Mouse (Mus musculus) neural tube, embryonic 11.5 days (tissue): ENCODE data around the gene Dock8. TPM values are rescaled to one million over a fixed set of nuclear protein-coding genes. Genes with fewer than 3 reads are reported as not detected.

ENCODE experiments used
- ATAC-seq: fragments of 200-750 bp; cut with Nextera tagmentation; 2 replicates; pipeline ENCODE4 v1.8.0; 2017; ENCODE audit warnings: moderate number of reproducible peaks, mild to moderate bottlenecking, moderate TSS enrichment, moderate library complexity; ENCODE audit not compliant: insufficient read depth, low FRiP score, low TSS enrichment
- DNase-seq: peaks from one replicate; pipeline ENCODE4 v3.0.0-alpha.2; 2015; ENCODE audit warnings: low spot score
- H3K27ac ChIP-seq: fragments of 300-500 bp; sonication (generic); 2 replicates; pipeline ENCODE4 v1.5.1; 2014; ENCODE audit warnings: low read depth, mild to moderate bottlenecking, low read length
- H3K27me3 ChIP-seq: fragments of 300-500 bp; sonication (generic); 2 replicates; pipeline ENCODE4 v1.6.1; 2014; ENCODE audit warnings: mild to moderate bottlenecking, low read length, mixed read lengths; ENCODE audit not compliant: control insufficient read depth, insufficient read depth
- H3K36me3 ChIP-seq: fragments of 300-500 bp; sonication (generic); 2 replicates; pipeline ENCODE4 v1.6.1; 2014; ENCODE audit warnings: mild to moderate bottlenecking, low read length, moderate library complexity, mixed read lengths; ENCODE audit not compliant: control insufficient read depth, insufficient read depth
- H3K4me1 ChIP-seq: fragments of 300-500 bp; sonication (generic); 2 replicates; pipeline ENCODE4 v1.6.1; 2014; ENCODE audit warnings: low read length, mixed read lengths; ENCODE audit not compliant: control insufficient read depth, insufficient read depth
- H3K4me2 ChIP-seq: fragments of 300-500 bp; sonication (generic); 2 replicates; pipeline ENCODE4 v1.6.1; 2014; ENCODE audit warnings: low read depth, mild to moderate bottlenecking, moderate library complexity
- H3K4me3 ChIP-seq: fragments of 300-500 bp; sonication (generic); 2 replicates; pipeline ENCODE4 v1.5.1; 2014; ENCODE audit warnings: low read depth, low read length
- H3K9ac ChIP-seq: fragments of 300-500 bp; sonication (generic); 2 replicates; pipeline ENCODE4 v1.6.1; 2014; ENCODE audit warnings: mild to moderate bottlenecking, low read length
- H3K9me3 ChIP-seq: fragments of 300-500 bp; sonication (generic); 2 replicates; pipeline ENCODE4 v1.6.1; 2016; ENCODE audit warnings: low read length; ENCODE audit not compliant: control insufficient read depth
- WGBS: fragments of 180-500 bp; shearing (Covaris S2); extraction: QIAGEN DNeasy Blood & Tissue Kit; methylation state at CpG from one replicate; pipeline ENCODE4 v1.1.7; 2014; 5-methylcytosine and 5-hydroxymethylcytosine counted together
- polyA plus RNA-seq: library from polyadenylated mRNA; unstranded; fragments of >200 nt; fragmentation: Nextera tagmentation; extraction: Ambion mirVana; gene quantifications from 2 replicates; pipeline ENCODE4 v1.2.1, GENCODE M21; 2014

The Dock8 gene
- polyA plus RNA-seq, 1 experiment from 2014 or later = 1.4 TPM

DNA sequence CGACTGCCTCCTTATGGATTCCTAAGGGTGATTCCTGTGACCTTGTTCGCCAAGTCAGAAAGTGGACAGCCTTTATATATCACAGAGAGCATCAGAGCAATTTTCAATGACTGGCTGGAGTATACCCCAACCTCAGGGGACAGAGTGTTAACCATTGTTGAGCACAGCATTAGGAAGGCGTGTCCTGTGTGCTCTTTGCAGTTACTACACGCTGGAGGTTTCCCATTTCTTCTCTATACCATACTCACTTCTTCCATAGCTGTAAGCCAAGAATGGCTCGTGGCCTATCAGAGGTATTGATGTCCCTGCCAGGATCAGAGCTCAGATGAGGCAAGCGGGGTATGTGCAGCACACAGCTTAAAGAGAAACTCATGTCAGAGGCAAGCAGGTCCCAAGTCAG, 181.2 kb downstream of the Dock8 start:
- Histone ChIP-seq H3K27ac (no peak overlapping the region), H3K9me3 (no peaks in the 10 kb centered on the region), H3K4me1 (no peaks in the 10 kb centered on the region), H3K27me3 (no peaks in the 10 kb centered on the region), H3K4me2 (no peak overlapping the region), H3K4me3 (no peak overlapping the region), H3K36me3 (no peaks in the 10 kb centered on the region), H3K9ac (no peak overlapping the region)
- DNase-seq = no peak
- WGBS = 88% methylated on average over 6 of the region's 6 CpGs
- ATAC-seq = no peak

DNA sequence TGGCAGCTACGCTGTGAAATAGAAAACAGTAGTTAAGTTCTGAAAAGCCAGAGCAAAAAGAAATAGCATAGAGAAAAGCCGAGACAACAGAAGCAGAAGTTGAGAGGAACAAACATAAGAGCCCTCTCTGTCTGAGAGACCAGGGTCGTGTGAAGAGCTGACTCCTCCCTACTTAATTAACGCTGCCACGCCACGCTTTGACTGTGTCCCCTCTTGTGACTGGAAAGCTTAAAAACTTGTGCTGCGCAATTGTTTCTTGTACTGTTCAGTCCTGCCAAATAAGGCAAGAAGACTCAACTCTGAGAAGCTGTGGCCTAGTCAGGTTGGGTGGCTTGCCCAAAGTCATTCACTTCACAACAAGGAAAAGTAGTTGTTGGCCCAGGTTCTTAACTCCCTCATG, 184.7 kb downstream of the Dock8 start:
- Histone ChIP-seq H3K27ac (no peak overlapping the region), H3K36me3 (no peaks in the 10 kb centered on the region), H3K27me3 (no peaks in the 10 kb centered on the region), H3K4me3 (no peak overlapping the region), H3K4me2 (no peak overlapping the region), H3K9me3 (no peaks in the 10 kb centered on the region), H3K9ac (no peak overlapping the region), H3K4me1 (no peaks in the 10 kb centered on the region)
- DNase-seq (no peak), ATAC-seq (no peak)
- WGBS = 66% methylated on average over 7 of the region's 7 CpGs

DNA sequence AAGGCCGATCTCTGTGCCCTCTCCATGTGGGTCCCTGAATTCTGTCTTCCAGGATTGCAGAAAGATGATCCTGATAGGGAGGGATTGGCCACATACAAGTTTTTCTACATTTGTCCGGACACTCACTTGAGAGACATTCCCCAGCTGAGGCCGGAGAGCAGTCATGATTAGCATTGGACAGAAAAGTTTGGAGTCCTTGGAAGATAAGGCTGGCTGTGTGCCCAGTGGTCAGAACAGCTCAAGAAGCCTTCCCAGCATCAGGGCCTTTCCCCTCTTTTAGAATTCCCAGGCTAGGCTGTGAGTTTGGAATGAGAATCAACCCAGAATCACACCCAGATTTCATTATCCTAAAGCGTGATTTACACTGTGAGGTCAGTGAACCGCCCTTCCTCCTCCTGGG, 187.0 kb downstream of the Dock8 start:
- H3K9ac ChIP-seq = no peak overlapping the region
- DNase-seq (no peak), ATAC-seq (no peak)
- H3K36me3 ChIP-seq = no peaks in the 10 kb centered on the region
- no peaks in the 10 kb centered on the region for H3K27me3 ChIP-seq
- H3K4me1 ChIP-seq = no peaks in the 10 kb centered on the region
- no peaks in the 10 kb centered on the region for H3K9me3 ChIP-seq
- no peak overlapping the region for H3K4me3 ChIP-seq
- no peak overlapping the region for H3K27ac ChIP-seq
- H3K4me2 ChIP-seq = no peak overlapping the region
- 86% methylated on average over 5 of the region's 5 CpGs for WGBS

DNA sequence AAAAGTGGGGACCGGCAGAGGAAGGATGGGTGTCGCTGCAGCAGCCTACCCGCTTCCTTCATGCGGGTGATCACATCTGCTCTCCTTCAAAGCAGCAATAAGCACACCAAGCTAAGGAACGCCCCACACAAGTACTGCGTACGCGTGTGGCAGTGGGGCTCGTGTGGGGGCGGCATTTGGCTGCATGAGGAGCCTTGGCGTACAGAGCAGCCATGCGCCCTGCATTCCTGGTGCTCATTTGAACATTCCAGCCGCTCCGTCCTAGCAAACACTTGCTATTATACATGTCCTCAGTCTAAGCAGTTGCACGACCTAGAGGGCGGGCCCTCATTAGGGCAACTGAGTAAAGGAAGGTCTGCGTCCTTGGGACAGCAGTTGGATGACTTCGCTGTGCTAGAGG, 188.3 kb downstream of the Dock8 start:
- Histone ChIP-seq H3K9ac (no peak overlapping the region), H3K4me1 (no peaks in the 10 kb centered on the region), H3K27ac (no peak overlapping the region), H3K27me3 (no peaks in the 10 kb centered on the region), H3K36me3 (no peaks in the 10 kb centered on the region), H3K4me3 (no peak overlapping the region), H3K9me3 (no peaks in the 10 kb centered on the region), H3K4me2 (no peak overlapping the region)
- ATAC-seq (no peak), DNase-seq (no peak)
- 73% methylated on average over 18 of the region's 18 CpGs for WGBS

DNA sequence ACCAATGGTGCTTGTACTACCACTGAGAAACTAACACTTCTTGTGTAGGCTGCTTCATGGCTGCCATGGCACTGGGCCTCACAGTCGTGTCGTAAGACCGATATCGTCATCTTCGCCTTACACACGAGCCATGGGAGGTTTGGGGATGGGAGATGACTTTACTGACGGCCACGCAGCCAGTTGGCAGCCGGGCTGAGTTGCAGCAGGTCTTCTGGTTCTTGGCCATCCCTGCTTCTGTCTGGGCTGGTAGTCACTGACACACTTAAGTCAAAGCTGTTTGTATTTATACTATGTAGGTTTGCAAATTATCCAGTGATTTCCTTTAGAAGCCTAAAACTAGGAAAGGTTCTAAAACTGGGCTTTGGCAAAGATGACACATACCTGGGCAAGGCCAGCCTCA, 194.4 kb downstream of the Dock8 start:
- H3K4me3 ChIP-seq = no peak overlapping the region
- H3K36me3 ChIP-seq = no peaks in the 10 kb centered on the region
- DNase-seq (no peak), ATAC-seq (no peak)
- H3K27me3 ChIP-seq = no peaks in the 10 kb centered on the region
- 90% methylated on average over 9 of the region's 9 CpGs for WGBS
- no peaks in the 10 kb centered on the region for H3K4me1 ChIP-seq
- H3K9me3 ChIP-seq = no peaks in the 10 kb centered on the region
- H3K27ac ChIP-seq = no peak overlapping the region
- no peak overlapping the region for H3K9ac ChIP-seq
- H3K4me2 ChIP-seq = no peak overlapping the region

DNA sequence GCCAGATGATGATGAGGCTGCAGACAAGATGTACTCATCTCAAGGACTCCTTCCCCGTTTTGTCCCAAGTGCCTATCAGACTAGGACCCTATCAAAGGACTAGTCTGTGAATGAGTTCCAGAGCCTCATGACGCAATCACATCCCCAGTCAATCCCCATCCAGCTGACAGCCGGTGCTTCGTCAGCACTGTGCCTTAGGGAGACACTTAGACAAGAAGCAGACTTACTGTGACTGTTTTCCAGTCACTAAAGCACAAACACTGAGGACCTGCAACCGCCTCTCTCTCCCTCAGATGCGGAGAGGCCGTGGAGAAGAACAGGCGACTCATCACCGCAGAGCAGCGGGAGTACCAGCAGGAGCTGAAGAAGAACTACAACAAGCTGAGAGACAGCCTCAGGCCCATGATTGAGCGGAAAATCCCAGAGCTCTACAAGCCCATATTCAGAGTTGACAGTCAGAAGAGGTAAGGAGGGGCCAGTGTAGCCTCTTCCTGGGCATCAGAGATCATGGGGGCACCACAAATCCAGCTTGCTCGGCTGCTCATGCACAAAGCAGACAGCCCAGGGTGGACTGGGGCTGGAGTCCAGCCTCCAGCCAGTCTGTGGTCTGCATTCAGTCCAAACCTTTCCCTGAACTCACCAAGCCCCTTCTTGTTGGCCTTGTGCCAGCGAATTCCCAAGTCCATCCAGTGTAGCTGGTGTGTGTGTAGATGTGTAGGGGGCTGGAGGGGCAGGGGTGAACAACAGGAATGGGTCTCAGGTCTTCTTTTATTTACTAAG, 200.9 kb downstream of the Dock8 start:
- WGBS = 83% methylated on average over 13 of the region's 13 CpGs
- Histone ChIP-seq H3K9me3 (no peaks in the 10 kb centered on the region), H3K4me2 (no peak overlapping the region), H3K4me3 (no peak overlapping the region), H3K27ac (no peak overlapping the region), H3K27me3 (no peaks in the 10 kb centered on the region), H3K9ac (no peak overlapping the region), H3K36me3 (no peaks in the 10 kb centered on the region), H3K4me1 (0 out of 2 replicates have a peak, but pooled peaks cover 5% of the 10 kb centered on the region)
- DNase-seq = no peak
- ATAC-seq = no peak

DNA sequence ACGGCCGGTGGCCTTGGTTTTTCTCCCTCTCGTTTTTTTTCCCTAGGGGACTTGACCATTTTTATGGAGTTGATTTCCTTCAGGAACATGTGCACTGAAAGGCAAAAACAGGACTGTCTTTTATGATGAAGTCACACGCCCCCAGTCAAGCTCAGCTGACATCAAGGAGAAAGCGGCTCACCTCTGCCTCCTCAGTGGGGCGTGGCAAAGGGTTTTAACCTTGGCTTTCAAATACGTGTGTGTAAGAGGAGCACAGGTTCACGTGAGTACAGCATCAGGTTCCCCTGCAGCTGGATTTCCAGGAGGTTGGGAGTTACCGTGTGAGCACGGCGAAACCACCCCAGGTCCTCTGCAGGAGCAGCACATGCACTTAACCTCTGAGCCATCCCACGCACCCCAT, 203.7 kb downstream of the Dock8 start:
- Histone ChIP-seq H3K9me3 (no peaks in the 10 kb centered on the region), H3K27me3 (no peaks in the 10 kb centered on the region; the same call in 1 of the 2 replicates), H3K27ac (no peak overlapping the region), H3K9ac (no peak overlapping the region), H3K4me1 (peaks cover 10% of the 10 kb centered on the region), H3K4me3 (no peak overlapping the region), H3K4me2 (no peak overlapping the region), H3K36me3 (no peaks in the 10 kb centered on the region)
- 87% methylated on average over 12 of the region's 12 CpGs for WGBS
- DNase-seq = no peak
- no peak for ATAC-seq

DNA sequence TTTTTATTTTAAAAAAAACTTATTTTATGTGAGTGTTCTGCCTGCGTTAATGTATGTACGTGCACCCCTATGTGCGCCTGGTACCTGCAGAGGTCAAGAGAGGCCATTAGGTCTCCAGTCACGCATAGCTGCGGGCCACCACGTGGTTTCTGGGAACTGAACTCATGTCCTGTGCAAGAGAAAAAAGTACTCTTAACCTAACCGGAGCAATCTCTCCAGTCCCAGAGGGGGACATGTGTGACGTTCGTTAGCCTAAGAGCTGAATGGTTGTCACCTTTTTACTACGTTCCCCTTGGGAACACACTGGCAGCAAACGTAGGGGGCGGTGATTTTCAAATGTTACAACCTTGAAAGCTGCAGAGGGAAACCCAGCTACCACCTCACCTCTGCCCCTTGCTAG, 207.6 kb downstream of the Dock8 start:
- H3K27me3 ChIP-seq = no peaks in the 10 kb centered on the region; the same call in 1 of the 2 replicates
- H3K9ac ChIP-seq = no peak overlapping the region
- no peak overlapping the region for H3K4me3 ChIP-seq
- H3K4me2 ChIP-seq = no peak overlapping the region
- no peaks in the 10 kb centered on the region for H3K9me3 ChIP-seq
- no peaks in the 10 kb centered on the region for H3K36me3 ChIP-seq
- ATAC-seq (no peak), DNase-seq (no peak)
- peaks cover 5% of the 10 kb centered on the region for H3K4me1 ChIP-seq
- no peak overlapping the region for H3K27ac ChIP-seq
- 56% methylated on average over 12 of the region's 12 CpGs for WGBS

DNA sequence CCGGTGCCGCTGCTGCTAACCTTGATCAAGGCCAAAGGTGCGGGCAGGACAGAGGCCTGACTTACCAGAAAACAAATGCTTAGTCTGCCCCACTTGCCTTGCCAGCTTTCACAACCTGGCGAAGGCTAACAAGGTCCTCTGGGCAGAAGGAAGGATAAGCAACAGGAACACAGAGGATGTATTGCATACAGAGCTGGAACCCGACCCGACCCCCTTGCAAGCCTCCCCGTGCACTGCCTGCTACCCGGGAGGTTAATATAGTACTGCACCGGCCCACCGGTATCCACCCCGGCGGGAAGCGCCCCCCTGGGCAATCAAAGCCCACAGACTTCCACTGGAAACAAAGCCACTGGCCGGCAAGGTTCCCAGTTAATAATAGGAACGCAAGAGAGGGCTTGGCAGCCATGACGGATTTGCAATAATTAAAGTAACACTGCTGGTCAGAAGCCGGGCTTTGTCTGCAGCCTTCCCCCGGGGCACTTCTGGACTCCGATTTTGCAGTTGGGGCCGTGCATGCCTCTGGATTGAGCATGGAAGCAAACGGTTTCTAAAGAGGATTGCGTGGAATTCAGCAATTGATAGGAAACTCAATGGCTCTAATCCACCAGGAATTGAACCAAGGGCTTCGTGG, 208.5 kb downstream of the Dock8 start:
- H3K27ac ChIP-seq = no peak overlapping the region

More for the DNA sequence above, 208.5 kb downstream of the Dock8 start:
- ATAC-seq (peak; percentile 75), DNase-seq (peak; percentile 69)
- Histone ChIP-seq H3K9me3 (0 out of 2 replicates have a peak, but pooled peaks cover 2% of the 10 kb centered on the region), H3K9ac (peak overlapping the region; percentile 35; the same call in 1 of the 2 replicates), H3K4me1 (peaks cover 5% of the 10 kb centered on the region), H3K4me2 (peak overlapping the region; percentile 36), H3K36me3 (no peaks in the 10 kb centered on the region), H3K4me3 (no peak overlapping the region), H3K27me3 (no peaks in the 10 kb centered on the region; the same call in 1 of the 2 replicates)
- 12% methylated on average over 23 of the region's 23 CpGs for WGBS
